1 mouse cellular context compared by ENCODE assay signal in the genomic region with DNA sequence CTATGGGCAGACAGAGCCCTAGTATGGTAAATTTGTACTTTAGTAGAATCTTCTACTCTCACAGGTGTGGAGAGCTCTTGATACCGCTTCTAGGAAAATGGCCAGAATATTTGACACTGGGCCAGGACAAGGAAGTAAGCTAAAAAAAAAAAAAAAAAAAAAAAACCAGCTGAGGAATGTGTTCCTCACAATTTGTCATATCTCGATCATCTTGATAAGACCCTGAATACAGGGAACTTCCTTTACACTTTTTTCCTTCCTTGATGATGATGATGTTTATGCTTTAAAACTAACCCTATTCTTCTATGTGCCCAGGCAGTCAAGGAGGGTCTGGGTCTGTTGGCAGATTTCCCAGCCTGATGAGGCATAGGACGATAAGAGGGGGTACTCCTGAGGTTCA. TPM values are rescaled to one million over a fixed set of nuclear protein-coding genes. Genes with fewer than 3 reads are reported as not detected.
"Had no signal": no experiment of that assay in that cellular context is flagged by ENCODE, and none has a peak within 500 bp of the region (broad histone marks: within the 10 kb centered on the region; RNA-seq: fewer than 3 reads in every experiment).

No protein-coding gene starts in this region.

RNA-seq across cellular contexts. Expression of gene A630089N07Rik, which starts 2.9 kb away (rescaled TPM):
- polyA plus RNA-seq: small intestine, adult 2 months had no signal
